Mouse (Mus musculus) cerebellum, adult 2 months (tissue): Measurements from ENCODE around the gene Diras1.

Source experiments
- CTCF ChIP-seq: fragments of 200-500 bp; IDR thresholded peaks from 2 replicates; pipeline ENCODE4 v1.5.1; 2011; ENCODE audit warnings: low read depth, mild to moderate bottlenecking, control low read depth, low read length, moderate library complexity, borderline replicate concordance; ENCODE audit not compliant: insufficient read depth
- POLR2A ChIP-seq: fragments of 200-500 bp; IDR thresholded peaks from 2 replicates; pipeline ENCODE4 v1.6.1; 2011; ENCODE audit warnings: low read length, control low read depth, borderline replicate concordance; ENCODE audit not compliant: insufficient read depth

DNA sequence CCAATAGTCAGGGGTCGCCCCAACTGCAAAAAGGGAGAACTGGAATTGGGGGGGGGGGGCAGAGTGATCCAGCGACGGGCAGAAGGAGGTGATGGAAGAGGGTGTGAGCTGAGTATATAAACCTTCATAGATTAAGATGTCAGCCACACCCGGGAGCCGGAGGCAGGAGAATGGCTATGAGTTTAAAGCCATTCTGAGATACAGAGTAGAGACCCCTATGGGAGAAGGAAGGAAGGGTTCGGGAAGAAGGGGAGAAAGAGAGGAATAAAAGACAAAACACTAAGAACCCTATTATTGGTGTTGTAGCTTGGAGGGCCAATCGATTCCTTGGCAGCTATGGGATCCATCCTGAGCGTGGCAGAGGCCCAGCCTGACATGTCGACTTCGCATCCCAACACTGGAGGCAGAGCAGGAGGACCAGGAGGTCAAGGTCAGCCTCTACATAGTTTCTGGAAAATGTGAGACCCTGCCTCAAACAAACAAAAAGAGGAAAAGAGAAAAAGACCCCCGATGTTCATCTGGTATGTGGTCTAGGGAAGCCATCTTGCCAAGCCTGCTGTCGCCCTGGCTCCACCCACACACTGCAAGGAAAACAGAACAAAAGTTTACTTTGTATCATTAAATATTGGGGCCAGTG lies at the start of gene Diras1:
- TF ChIP-seq POLR2A (no peak), CTCF (no peak)
